Mouse (Mus musculus): Measurements from ENCODE around the gene Ccl2. TPM values are rescaled to one million over a fixed set of nuclear protein-coding genes. Genes with fewer than 3 reads are reported as not detected.

Gene Ccl2
- polyA plus RNA-seq (2015; fragmentation: Nextera tagmentation; extraction: Ambion mirVana), result 6.5 and 8.0 TPM in 2 replicates

DNA sequence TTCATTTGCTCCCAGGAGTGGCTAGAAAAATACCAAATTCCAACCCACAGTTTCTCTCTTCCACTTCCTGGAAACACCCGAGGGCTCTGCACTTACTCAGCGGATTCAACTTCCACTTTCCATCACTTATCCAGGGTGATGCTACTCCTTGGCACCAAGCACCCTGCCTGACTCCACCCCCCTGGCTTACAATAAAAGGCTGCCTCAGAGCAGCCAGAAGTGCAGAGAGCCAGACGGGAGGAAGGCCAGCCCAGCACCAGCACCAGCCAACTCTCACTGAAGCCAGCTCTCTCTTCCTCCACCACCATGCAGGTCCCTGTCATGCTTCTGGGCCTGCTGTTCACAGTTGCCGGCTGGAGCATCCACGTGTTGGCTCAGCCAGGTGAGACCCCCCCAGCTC is at the start of gene Ccl2:
Gene Ccl2 (plus strand): TSS at position 216 of the 400 bp plus-strand sequence.
- ATAC-seq (ENCODE audit: insufficient number of reproducible peaks, low FRiP score, low TSS enrichment, low read depth), result peak; percentile 42
- H3K36me3 ChIP-seq, result no peaks in the 10 kb centered on the region
- H3K27ac ChIP-seq, result peak within 1 kb of the TSS; percentile 77
- H3K9me3 ChIP-seq, result no peaks in the 10 kb centered on the region
- H3K4me1 ChIP-seq, result peaks cover 37% of the 10 kb centered on the region
- no peaks in the 10 kb centered on the region for H3K27me3 ChIP-seq
- no peak within 1 kb of the TSS for H3K4me2 ChIP-seq
- WGBS, result 23% methylated on average over 5 of the region's 5 CpGs
- no peak within 1 kb of the TSS for H3K4me3 ChIP-seq
- no peak within 1 kb of the TSS for H3K9ac ChIP-seq

DNA sequence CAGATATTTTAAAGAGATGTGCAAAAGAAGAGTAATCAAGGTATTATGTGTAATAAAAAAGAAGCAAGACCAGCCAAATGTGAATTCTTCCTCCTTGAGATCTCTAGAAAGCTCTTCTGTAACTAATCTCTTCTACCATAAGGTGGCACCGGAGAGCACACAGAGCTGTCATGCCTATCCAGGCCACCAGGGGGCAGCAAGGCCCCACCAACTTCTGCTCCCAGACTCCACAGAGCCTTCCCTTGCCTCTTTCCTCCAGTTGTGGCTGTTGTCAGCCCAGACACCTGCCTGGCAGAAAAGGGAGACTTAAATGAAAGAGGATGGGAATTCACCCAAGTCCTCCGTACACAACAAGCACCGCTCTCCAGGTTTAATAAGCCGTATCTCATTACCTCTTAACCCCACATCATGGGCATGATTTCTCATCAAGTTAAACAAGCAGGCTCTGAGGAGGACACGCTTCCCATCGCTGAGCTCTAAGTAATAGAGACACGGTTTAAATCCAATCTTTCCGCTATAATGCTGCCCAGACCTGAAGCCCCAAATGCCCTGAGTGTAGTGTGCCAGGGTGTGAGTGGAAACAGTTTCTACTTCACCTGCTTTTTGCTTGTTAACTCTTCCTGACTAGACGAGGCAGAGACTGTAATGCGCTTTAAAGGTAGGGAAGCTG is 39.1 kb upstream of the Ccl2 start:
- H3K27me3 ChIP-seq, result peaks cover 11% of the 10 kb centered on the region; the same call in 1 of the 2 replicates
- no peak overlapping the region for H3K4me2 ChIP-seq
- ATAC-seq (ENCODE audit: insufficient number of reproducible peaks, low FRiP score, low TSS enrichment, low read depth), result no peak
- H3K9me3 ChIP-seq, result no peaks in the 10 kb centered on the region
- no peak overlapping the region for H3K9ac ChIP-seq
- no peaks in the 10 kb centered on the region for H3K36me3 ChIP-seq
- H3K4me1 ChIP-seq, result 0 out of 2 replicates have a peak, but pooled peaks cover 5% of the 10 kb centered on the region
- no peak overlapping the region for H3K27ac ChIP-seq
- no peak overlapping the region for H3K4me3 ChIP-seq
- 54% methylated on average over 10 of the region's 10 CpGs for WGBS

DNA sequence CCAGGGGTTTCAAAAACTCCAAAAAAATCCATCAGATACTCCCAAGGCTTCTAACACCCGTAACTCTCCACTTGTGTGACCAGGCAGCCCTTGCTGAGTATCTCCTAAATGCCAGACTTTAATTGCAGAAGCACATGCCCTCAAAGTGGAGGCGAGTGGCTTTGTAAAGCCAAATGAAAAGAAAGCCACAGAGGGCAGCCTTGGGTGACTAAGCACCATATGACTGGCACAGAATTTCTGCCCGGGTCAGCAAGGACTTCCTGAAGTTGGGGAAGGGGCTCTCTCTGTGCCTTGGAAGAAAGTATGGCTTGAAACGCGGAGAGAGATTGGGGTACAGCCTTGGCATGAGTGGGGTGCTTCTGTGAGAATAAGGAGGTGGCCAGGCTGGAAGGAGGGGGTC is 38.3 kb upstream of the Ccl2 start:
- WGBS, result 86% methylated on average over 5 of the region's 5 CpGs
- Histone ChIP-seq H3K4me3 (no peak overlapping the region), H3K36me3 (no peaks in the 10 kb centered on the region), H3K4me1 (0 out of 2 replicates have a peak, but pooled peaks cover 5% of the 10 kb centered on the region), H3K27me3 (peaks cover 11% of the 10 kb centered on the region; the same call in 1 of the 2 replicates), H3K9ac (no peak overlapping the region), H3K27ac (no peak overlapping the region), H3K4me2 (no peak overlapping the region), H3K9me3 (no peaks in the 10 kb centered on the region)
- no peak for ATAC-seq (ENCODE audit: insufficient number of reproducible peaks, low FRiP score, low TSS enrichment, low read depth)

DNA sequence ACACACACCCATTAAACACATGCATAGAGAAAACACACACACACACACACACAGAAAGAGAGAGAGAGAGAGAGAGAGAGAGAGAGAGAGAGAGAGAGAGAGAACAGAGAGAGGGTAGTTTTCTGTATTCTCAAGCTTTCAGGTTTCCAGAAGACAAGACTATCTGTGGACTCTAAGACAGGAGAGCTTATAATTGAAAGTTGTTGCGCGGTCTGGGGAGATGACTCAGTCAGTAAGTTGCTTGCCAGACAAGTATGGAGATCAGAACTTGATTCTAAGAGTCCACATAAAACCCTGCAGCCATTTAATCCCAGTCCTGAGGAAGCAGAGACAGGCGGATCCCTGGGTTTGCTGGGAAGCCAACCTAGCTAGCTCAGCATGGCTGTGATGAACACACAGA is 36.7 kb upstream of the Ccl2 start:
- Histone ChIP-seq H3K27me3 (peaks cover 8% of the 10 kb centered on the region; the same call in 1 of the 2 replicates), H3K4me3 (no peak overlapping the region), H3K4me2 (no peak overlapping the region), H3K9ac (no peak overlapping the region), H3K9me3 (no peaks in the 10 kb centered on the region), H3K4me1 (0 out of 2 replicates have a peak, but pooled peaks cover 5% of the 10 kb centered on the region), H3K27ac (no peak overlapping the region), H3K36me3 (no peaks in the 10 kb centered on the region)
- ATAC-seq (ENCODE audit: insufficient number of reproducible peaks, low FRiP score, low TSS enrichment, low read depth), result no peak
- 81% methylated on average over 3 of the region's 3 CpGs for WGBS

DNA sequence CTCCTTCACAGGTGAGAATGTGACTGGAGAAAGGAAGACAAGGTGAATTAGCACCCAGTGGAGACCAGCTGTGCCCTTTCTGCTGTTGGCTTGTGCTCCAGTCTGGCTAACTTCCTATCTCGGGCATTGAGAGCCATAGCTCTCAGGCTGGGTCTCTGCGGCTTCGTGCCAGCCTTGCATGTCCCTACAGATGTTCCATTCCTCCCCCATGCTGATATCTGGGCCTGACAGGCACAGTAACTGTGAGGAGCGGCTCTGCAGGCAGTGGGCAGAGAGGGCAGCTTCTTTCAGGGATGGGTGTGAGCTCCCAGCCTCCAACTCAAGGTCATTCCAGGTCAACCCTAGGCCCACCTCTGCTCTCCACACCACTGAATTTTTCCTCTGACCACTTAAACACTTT is 35.9 kb upstream of the Ccl2 start:
- no peak for ATAC-seq (ENCODE audit: insufficient number of reproducible peaks, low FRiP score, low TSS enrichment, low read depth)
- H3K36me3 ChIP-seq, result no peaks in the 10 kb centered on the region
- H3K27me3 ChIP-seq, result peaks cover 8% of the 10 kb centered on the region; the same call in 1 of the 2 replicates
- H3K27ac ChIP-seq, result no peak overlapping the region
- no peak overlapping the region for H3K4me2 ChIP-seq
- H3K4me1 ChIP-seq, result 0 out of 2 replicates have a peak, but pooled peaks cover 5% of the 10 kb centered on the region
- no peaks in the 10 kb centered on the region for H3K9me3 ChIP-seq
- H3K9ac ChIP-seq, result no peak overlapping the region
- 84% methylated on average over 4 of the region's 4 CpGs for WGBS
- H3K4me3 ChIP-seq, result no peak overlapping the region

DNA sequence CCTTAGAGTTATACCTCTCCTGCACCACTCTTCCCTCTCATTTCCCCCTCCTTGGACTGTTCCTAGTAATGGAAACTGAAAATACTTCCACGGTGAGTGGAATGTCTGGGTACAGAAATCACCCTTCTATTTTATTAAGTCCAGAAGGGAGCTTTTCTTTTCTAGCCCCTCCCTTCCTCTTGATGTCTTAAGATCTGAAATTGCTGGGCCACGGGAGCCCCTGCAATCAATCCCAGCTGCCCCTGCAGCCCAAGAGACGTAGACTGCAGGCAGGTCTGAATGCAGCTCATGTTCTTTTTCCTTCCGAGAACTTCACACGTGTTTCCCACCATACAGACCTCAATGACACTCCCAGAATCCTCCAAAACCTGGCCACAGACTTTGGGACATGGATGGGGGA is 34.8 kb upstream of the Ccl2 start:
- 34% methylated on average over 5 of the region's 5 CpGs for WGBS
- Histone ChIP-seq H3K27ac (no peak overlapping the region), H3K4me2 (no peak overlapping the region)

DNA sequence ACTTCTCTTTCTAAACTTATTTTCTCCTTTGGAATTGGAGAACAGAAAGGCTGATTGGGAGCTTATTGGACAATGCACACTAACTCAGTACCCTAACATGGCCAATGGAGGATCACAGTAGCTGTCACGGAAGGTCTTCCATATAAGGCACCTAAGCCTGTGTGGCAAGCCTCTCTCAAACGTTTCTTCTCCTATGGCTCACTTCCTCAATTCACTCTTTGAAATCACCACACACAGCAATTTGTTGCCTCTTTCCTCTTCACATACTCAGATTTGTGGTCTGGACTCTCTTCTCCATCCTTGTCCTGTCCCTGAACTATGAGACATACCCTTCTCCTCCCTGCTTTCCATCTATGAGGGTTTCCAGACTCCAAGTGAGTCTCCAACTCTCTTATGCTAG is 30.6 kb upstream of the Ccl2 start:
- no peaks in the 10 kb centered on the region for H3K9me3 ChIP-seq
- no peak overlapping the region for H3K4me2 ChIP-seq
- 63% methylated on average over 2 of the region's 2 CpGs for WGBS
- no peak overlapping the region for H3K4me3 ChIP-seq
- peaks cover 11% of the 10 kb centered on the region; the same call in 1 of the 2 replicates for H3K4me1 ChIP-seq
- no peak overlapping the region for H3K27ac ChIP-seq
- H3K27me3 ChIP-seq, result 0 out of 2 replicates have a peak, but pooled peaks cover 2% of the 10 kb centered on the region
- no peak for ATAC-seq (ENCODE audit: insufficient number of reproducible peaks, low FRiP score, low TSS enrichment, low read depth)
- no peak overlapping the region for H3K9ac ChIP-seq
- no peaks in the 10 kb centered on the region for H3K36me3 ChIP-seq

More for the DNA sequence above, 34.8 kb upstream of the Ccl2 start:
- Histone ChIP-seq H3K9me3 (no peaks in the 10 kb centered on the region), H3K9ac (no peak overlapping the region), H3K36me3 (no peaks in the 10 kb centered on the region), H3K4me1 (0 out of 2 replicates have a peak, but pooled peaks cover 5% of the 10 kb centered on the region), H3K4me3 (no peak overlapping the region), H3K27me3 (peaks cover 8% of the 10 kb centered on the region; the same call in 1 of the 2 replicates)
- no peak for ATAC-seq (ENCODE audit: insufficient number of reproducible peaks, low FRiP score, low TSS enrichment, low read depth)

DNA sequence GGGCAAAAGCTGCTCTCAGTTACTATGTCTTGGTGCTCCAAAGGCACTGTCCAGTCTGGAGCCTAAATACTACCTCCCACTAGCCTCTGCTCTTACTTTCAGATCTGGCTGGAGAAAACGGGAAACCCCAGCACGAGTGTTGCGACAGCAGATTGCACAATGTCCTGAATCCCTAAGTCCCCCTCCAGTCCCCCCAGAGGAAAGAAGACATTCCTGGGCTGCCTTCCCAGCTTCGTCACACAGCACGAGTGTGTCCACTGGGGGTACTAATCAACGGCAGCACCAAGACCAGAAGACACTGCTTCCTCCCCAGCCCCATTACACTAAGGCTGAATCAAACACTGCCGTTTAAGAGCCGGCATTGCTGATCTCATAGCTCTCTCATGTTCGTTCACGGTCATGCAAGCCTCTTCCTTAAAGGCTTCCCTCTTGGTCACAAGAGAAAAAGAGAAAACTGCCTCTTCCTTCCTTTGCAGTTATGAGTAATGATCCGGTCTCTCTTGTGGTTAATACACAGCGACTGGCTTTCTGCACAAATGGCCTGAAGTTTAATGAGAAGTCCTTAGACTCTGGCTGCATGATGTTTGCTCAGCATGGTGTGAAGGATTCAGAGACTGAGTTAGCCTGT is 28.5 kb upstream of the Ccl2 start:
- Histone ChIP-seq H3K9me3 (no peaks in the 10 kb centered on the region), H3K4me1 (peaks cover 8% of the 10 kb centered on the region; the same call in 1 of the 2 replicates), H3K9ac (no peak overlapping the region), H3K4me3 (no peak overlapping the region), H3K27ac (no peak overlapping the region), H3K36me3 (no peaks in the 10 kb centered on the region), H3K27me3 (0 out of 2 replicates have a peak, but pooled peaks cover 2% of the 10 kb centered on the region), H3K4me2 (no peak overlapping the region)
- no peak for ATAC-seq (ENCODE audit: insufficient number of reproducible peaks, low FRiP score, low TSS enrichment, low read depth)
- WGBS, result 33% methylated on average over 12 of the region's 12 CpGs

DNA sequence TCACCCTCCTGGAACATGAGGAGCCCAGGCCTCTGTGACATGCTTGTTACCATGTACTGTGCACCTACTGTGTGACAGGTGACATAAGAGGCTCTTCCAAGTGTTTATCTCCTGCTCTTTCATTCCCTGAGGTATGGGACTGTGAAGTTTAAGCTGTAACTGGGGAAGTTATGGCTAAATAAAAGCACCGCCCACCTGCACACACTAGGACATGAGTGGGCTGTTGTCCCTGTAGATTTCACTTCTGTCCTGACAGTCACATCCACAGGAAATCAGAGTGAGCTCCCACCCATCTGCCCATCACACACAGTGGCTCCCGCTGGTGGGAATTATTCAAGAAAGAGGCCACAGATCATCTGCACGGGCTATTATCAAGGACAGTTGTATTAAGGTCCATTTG is 25.3 kb upstream of the Ccl2 start:
- no peak for ATAC-seq (ENCODE audit: insufficient number of reproducible peaks, low FRiP score, low TSS enrichment, low read depth)
- H3K4me1 ChIP-seq, result peaks cover 8% of the 10 kb centered on the region; the same call in 1 of the 2 replicates
- no peak overlapping the region for H3K27ac ChIP-seq
- no peak overlapping the region for H3K9ac ChIP-seq
- WGBS, result 88% methylated on average over 3 of the region's 3 CpGs
- no peaks in the 10 kb centered on the region for H3K36me3 ChIP-seq
- no peak overlapping the region for H3K4me2 ChIP-seq
- H3K4me3 ChIP-seq, result no peak overlapping the region
- 0 out of 2 replicates have a peak, but pooled peaks cover 2% of the 10 kb centered on the region for H3K27me3 ChIP-seq
- H3K9me3 ChIP-seq, result no peaks in the 10 kb centered on the region

DNA sequence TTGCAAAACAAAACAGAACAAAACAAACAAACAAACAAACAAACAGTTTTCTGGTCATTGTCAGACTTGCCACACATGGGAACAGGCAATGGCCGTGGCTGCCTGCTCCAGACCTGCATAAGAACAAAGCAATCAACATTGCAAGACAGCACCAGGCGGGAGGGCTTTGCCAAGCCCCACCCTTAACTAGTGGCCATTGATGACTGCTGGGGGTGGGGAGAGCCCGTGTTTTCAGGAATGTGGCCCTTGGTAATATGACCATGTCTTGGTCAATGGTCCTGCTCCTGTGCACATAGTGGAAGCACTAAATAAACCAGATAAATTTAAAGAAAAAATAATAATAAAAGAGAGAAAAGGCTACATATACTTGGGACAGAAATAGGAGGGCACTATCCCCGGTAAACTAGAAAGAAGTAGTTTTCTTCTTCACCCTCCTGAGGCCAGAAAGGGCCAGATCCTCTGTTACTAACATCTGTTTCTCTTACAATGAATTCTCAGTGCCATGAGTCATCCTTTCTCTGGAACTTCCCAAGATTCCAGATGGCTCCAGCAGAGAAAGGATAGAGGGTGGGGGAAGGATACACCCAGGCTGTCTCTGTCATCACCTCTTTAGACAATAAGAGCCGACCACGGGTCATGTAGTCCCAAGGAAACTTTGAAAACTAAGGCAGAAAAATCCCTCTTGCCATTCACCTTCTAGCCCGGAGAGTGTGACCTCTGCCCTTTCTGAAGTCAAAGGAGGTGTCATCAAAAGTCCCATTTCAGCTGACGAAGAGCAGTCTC is 23.8 kb upstream of the Ccl2 start:
- Histone ChIP-seq H3K27me3 (0 out of 2 replicates have a peak, but pooled peaks cover 2% of the 10 kb centered on the region), H3K9ac (no peak overlapping the region), H3K4me1 (peaks cover 7% of the 10 kb centered on the region; the same call in 1 of the 2 replicates), H3K27ac (no peak overlapping the region; the same call in 1 of the 2 replicates), H3K36me3 (no peaks in the 10 kb centered on the region), H3K4me3 (no peak overlapping the region), H3K4me2 (no peak overlapping the region), H3K9me3 (no peaks in the 10 kb centered on the region)
- WGBS, result 50% methylated on average over 8 of the region's 8 CpGs
- no peak for ATAC-seq (ENCODE audit: insufficient number of reproducible peaks, low FRiP score, low TSS enrichment, low read depth)

DNA sequence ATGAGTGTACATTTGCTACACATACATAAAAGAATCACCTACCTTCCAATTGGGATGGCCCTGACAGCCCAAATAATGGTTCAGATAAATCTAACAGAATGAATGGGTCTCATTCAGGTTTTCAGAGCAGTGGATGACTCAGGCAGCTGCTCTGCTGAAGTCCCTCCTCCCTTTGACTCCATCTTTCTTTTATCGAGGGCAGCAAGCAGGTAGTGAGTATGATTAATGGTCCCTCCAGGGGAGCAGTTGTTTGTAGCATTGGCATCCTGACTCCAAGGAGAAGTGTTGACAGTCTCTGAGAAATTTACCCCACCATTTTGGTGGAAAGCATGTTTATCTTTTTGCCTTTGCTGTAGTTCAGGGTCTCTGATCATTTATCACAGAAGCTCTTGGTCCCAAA is 21.6 kb upstream of the Ccl2 start:
- no peak overlapping the region for H3K4me3 ChIP-seq
- no peaks in the 10 kb centered on the region for H3K9me3 ChIP-seq
- 0 out of 2 replicates have a peak, but pooled peaks cover 2% of the 10 kb centered on the region for H3K4me1 ChIP-seq
- H3K4me2 ChIP-seq, result no peak overlapping the region
- H3K27ac ChIP-seq, result no peak overlapping the region
- no peaks in the 10 kb centered on the region for H3K36me3 ChIP-seq
- no peaks in the 10 kb centered on the region for H3K27me3 ChIP-seq
- WGBS, result 36% methylated on average over 1 of the region's 1 CpGs
- ATAC-seq (ENCODE audit: insufficient number of reproducible peaks, low FRiP score, low TSS enrichment, low read depth), result no peak
- no peak overlapping the region for H3K9ac ChIP-seq
